Mouse (Mus musculus) ES-E14 (cell line): Measurements from ENCODE around the gene Scfd2.

Experiments
- HCFC1 ChIP-seq: IDR thresholded peaks from 2 replicates; pipeline ENCODE4 v1.6.1; 2012; ENCODE audit warnings: low read length, inconsistent platforms, borderline replicate concordance; ENCODE audit not compliant: insufficient read depth
- MAFK ChIP-seq: IDR thresholded peaks from 2 replicates; pipeline ENCODE4 v1.6.1; 2014; ENCODE audit warnings: mild to moderate bottlenecking, low read depth, low read length, inconsistent platforms; ENCODE audit not compliant: insufficient read depth
- ZC3H11A ChIP-seq: IDR thresholded peaks from 2 replicates; pipeline ENCODE4 v1.6.1; 2012; ENCODE audit warnings: low read depth, mild to moderate bottlenecking, inconsistent platforms, low read length, borderline replicate concordance
- ZNF384 ChIP-seq: IDR thresholded peaks from 2 replicates; pipeline ENCODE4 v1.6.1; 2012; ENCODE audit warnings: low read depth, low read length, inconsistent platforms

DNA sequence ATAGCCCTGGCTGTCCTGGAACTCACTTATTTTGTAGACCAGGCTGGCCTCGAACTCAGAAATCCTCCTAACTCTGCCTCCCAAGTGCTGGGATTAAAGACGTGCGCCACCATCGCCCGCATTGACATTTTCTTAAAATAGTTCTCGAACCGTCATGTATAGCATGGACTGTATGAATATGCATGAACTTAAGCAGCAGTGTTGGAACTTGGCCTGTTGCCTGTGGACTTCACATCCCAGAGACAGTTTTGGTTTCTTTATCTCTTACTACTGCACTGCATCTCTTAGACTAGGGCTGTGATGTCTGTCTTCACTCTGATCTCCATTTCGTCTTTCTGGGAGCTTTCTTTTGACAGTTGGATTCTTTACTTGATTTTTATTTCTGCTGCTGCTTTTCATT lies 18.0 kb upstream of the Scfd2 start:
- no peak for TF ChIP-seq ZNF384
- TF ChIP-seq MAFK, result no peak
- no peak for TF ChIP-seq HCFC1
- TF ChIP-seq ZC3H11A, result no peak
